Mouse (Mus musculus): ENCODE results near the gene Cavin3.

- TF ChIP-seq CTCF (IDR thresholded peaks at IDR 0.05; ENCODE audit: extremely low read depth, insufficient read depth, low read length) (no peak), POLR2A (IDR thresholded peaks at IDR 0.05; ENCODE audit: extremely low read depth, insufficient read depth, low read length) (no peak)
These were observed 47.3 kb downstream of the Cavin3 start for GRCm38 (mm10) chr7:105434798-105435197.
